Mouse (Mus musculus) midbrain, embryonic 12.5 days (tissue): ENCODE results near the gene Sox1. TPM values are rescaled to one million over a fixed set of nuclear protein-coding genes. Genes with fewer than 3 reads are reported as not detected.

Source experiments
- ATAC-seq: fragments of 200-750 bp; cut with Nextera tagmentation; 2 replicates; pipeline ENCODE4 v1.8.0; 2017; ENCODE audit warnings: low read depth, moderate TSS enrichment, moderate library complexity; ENCODE audit not compliant: low FRiP score
- H3K27ac ChIP-seq: fragments of 300-500 bp; sonication (generic); replicated peaks from 2 replicates; pipeline ENCODE4 v1.5.1; 2016; ENCODE audit warnings: mild to moderate bottlenecking
- H3K27me3 ChIP-seq: fragments of 300-500 bp; sonication (generic); 2 replicates; pipeline ENCODE4 v1.6.1; 2016; ENCODE audit warnings: mild to moderate bottlenecking
- H3K36me3 ChIP-seq: fragments of 300-500 bp; sonication (generic); 2 replicates; pipeline ENCODE4 v1.6.1; 2016
- H3K4me1 ChIP-seq: fragments of 300-500 bp; sonication (generic); 2 replicates; pipeline ENCODE4 v1.6.1; 2016
- H3K4me2 ChIP-seq: fragments of 300-500 bp; sonication (generic); replicated peaks from 2 replicates; pipeline ENCODE4 v1.6.1; 2016; ENCODE audit warnings: mild to moderate bottlenecking, moderate library complexity
- H3K4me3 ChIP-seq: fragments of 300-500 bp; sonication (generic); 2 replicates; pipeline ENCODE4 v1.5.1; 2016; ENCODE audit warnings: mild to moderate bottlenecking
- H3K9ac ChIP-seq: fragments of 300-500 bp; sonication (generic); replicated peaks from 2 replicates; pipeline ENCODE4 v1.6.1; 2016; ENCODE audit warnings: mild to moderate bottlenecking, moderate library complexity
- H3K9me3 ChIP-seq: fragments of 300-500 bp; sonication (generic); 2 replicates; pipeline ENCODE4 v1.6.1; 2016; ENCODE audit warnings: mild to moderate bottlenecking
- WGBS: fragments of 180-500 bp; shearing (Covaris S2); methylation state at CpG from one replicate; pipeline ENCODE4 v1.1.7; 2016; 5-methylcytosine and 5-hydroxymethylcytosine counted together
- polyA plus RNA-seq: library from polyadenylated mRNA; unstranded; fragments of >200 nt; fragmentation: Nextera tagmentation; extraction: Ambion mirVana; gene quantifications from 2 replicates; pipeline ENCODE4 v1.2.1, GENCODE M21; 2016

Sox1 gene
- polyA plus RNA-seq, 1 experiment from 2014 or later, result 6.5 TPM

- Histone ChIP-seq H3K27ac (no peak overlapping the region), H3K27me3 (peaks cover 84% of the 10 kb centered on the region), H3K9ac (peak overlapping the region; percentile 43; the same call in 1 of the 2 replicates), H3K4me2 (peak overlapping the region; percentile 35), H3K4me1 (peaks cover 66% of the 10 kb centered on the region), H3K36me3 (no peaks in the 10 kb centered on the region), H3K9me3 (no peaks in the 10 kb centered on the region), H3K4me3 (peak overlapping the region; percentile 21; the same call in 1 of the 2 replicates)
- no peak for ATAC-seq
- WGBS, result under 1% methylated on average over 38 of the region's 38 CpGs
These were observed 4.3 kb upstream of the Sox1 start for GRCm38 (mm10) chr8:12390640-12391365.

- ATAC-seq, result peak; percentile 46
- Histone ChIP-seq H3K4me1 (peaks cover 58% of the 10 kb centered on the region), H3K36me3 (no peaks in the 10 kb centered on the region), H3K4me3 (peak overlapping the region; percentile 0; the same call in 1 of the 2 replicates), H3K9me3 (no peaks in the 10 kb centered on the region), H3K27me3 (peaks cover 84% of the 10 kb centered on the region), H3K9ac (no peak overlapping the region), H3K27ac (no peak overlapping the region), H3K4me2 (peak overlapping the region; percentile 18)
- WGBS, result 4% methylated on average over 37 of the region's 37 CpGs
These were observed 3.5 kb upstream of the Sox1 start for GRCm38 (mm10) chr8:12391366-12392250.

DNA sequence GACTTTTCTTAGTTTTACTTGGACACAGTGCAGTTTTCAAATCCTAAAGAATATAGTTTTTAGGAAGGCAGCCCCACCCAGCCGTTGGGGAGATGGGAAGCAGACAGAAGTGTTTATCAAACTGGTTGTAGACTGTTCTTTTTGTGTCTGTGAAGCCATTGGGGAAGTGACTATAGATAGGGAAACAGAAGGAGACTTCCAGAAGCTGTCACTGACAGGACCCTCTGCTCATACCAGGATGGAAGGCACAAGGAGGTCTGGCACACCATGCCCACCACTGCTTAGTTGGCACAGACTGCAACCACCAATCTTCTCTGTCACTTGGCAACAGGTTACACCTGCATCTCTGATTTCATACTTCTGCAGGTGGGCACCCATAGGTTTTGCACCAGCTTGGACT is 2.3 kb upstream of the Sox1 start:
- Histone ChIP-seq H3K27ac (no peak overlapping the region), H3K4me1 (peaks cover 48% of the 10 kb centered on the region), H3K36me3 (no peaks in the 10 kb centered on the region), H3K4me2 (no peak overlapping the region), H3K9me3 (no peaks in the 10 kb centered on the region), H3K4me3 (no peak overlapping the region), H3K9ac (no peak overlapping the region), H3K27me3 (peaks cover 82% of the 10 kb centered on the region)
- no peak for ATAC-seq
- whole genome bisulfite sequencing, result 31% methylated on average over 1 of the region's 1 CpGs

- Histone ChIP-seq H3K4me2 (peak overlapping the region; percentile 72), H3K36me3 (no peaks in the 10 kb centered on the region), H3K27ac (peak overlapping the region; percentile 95), H3K4me1 (peaks cover 47% of the 10 kb centered on the region), H3K9ac (peak overlapping the region; percentile 97), H3K4me3 (peak overlapping the region; percentile 86), H3K27me3 (peaks cover 68% of the 10 kb centered on the region), H3K9me3 (no peaks in the 10 kb centered on the region)
- WGBS, result under 1% methylated on average over 22 of the region's 22 CpGs
- ATAC-seq, result no peak
These were observed 602 bp upstream of the Sox1 start for GRCm38 (mm10) chr8:12394385-12395000.

DNA sequence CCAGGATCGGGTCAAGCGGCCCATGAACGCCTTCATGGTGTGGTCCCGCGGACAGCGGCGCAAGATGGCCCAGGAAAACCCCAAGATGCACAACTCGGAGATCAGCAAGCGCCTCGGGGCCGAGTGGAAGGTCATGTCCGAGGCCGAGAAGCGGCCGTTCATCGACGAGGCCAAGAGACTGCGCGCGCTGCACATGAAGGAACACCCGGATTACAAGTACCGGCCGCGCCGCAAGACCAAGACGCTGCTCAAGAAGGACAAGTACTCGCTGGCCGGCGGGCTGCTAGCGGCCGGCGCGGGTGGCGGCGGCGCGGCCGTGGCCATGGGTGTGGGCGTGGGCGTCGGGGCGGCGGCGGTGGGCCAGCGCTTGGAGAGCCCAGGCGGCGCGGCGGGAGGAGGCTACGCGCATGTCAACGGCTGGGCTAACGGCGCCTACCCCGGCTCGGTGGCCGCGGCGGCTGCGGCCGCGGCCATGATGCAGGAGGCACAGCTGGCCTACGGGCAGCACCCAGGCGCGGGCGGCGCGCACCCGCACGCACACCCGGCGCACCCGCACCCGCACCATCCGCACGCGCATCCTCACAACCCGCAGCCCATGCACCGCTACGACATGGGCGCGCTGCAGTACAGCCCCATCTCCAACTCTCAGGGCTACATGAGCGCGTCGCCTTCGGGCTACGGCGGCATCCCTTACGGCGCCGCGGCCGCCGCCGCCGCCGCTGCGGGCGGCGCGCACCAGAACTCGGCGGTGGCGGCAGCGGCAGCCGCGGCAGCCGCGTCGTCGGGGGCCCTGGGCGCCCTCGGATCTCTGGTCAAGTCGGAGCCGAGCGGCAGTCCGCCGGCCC is 1.6 kb downstream of the Sox1 start:
- Histone ChIP-seq H3K36me3 (no peaks in the 10 kb centered on the region), H3K9me3 (no peaks in the 10 kb centered on the region), H3K4me1 (peaks cover 48% of the 10 kb centered on the region), H3K4me3 (peak overlapping the region; percentile 86), H3K9ac (peak overlapping the region; percentile 97), H3K4me2 (peak overlapping the region; percentile 72), H3K27ac (peak overlapping the region; percentile 95), H3K27me3 (peaks cover 67% of the 10 kb centered on the region)
- no peak for ATAC-seq
- under 1% methylated on average over 92 of the region's 118 CpGs for WGBS

DNA sequence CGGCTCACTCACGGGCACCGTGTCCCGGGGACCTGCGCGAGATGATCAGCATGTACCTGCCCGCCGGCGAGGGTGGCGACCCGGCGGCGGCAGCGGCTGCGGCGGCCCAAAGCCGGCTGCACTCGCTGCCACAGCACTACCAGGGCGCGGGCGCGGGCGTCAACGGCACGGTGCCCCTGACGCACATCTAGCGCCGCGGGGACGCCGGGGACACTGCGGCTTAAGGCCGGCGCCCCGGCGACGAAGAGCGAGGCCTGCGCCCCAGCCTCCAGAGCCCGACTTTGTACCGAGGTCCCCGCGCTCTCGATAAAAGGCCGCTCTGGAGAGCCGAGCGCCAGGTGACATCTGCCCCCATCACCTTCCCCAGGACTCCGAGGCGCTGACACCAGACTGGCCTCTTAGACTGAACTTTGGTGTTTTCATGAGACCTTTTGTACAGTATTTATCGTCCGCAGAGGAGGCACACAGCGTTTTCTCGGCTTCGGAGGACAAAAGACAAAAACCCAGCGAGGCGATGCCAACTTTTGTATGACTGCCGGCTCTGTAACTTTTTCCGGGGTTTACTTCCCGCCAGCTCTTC is 2.3 kb downstream of the Sox1 start:
- Histone ChIP-seq H3K9me3 (no peaks in the 10 kb centered on the region), H3K4me1 (peaks cover 52% of the 10 kb centered on the region), H3K9ac (peak overlapping the region; percentile 97), H3K36me3 (no peaks in the 10 kb centered on the region), H3K4me3 (peak overlapping the region; percentile 86), H3K27me3 (peaks cover 67% of the 10 kb centered on the region), H3K27ac (peak overlapping the region; percentile 95), H3K4me2 (peak overlapping the region; percentile 72)
- ATAC-seq, result no peak
- under 1% methylated on average over 59 of the region's 59 CpGs for WGBS

GRCm38 (mm10) chr8:12398011-12398945 is 3.2 kb downstream of the Sox1 start:
- Histone ChIP-seq H3K4me3 (peak overlapping the region; percentile 86), H3K4me2 (peak overlapping the region; percentile 72), H3K27me3 (peaks cover 67% of the 10 kb centered on the region), H3K9me3 (no peaks in the 10 kb centered on the region), H3K36me3 (no peaks in the 10 kb centered on the region), H3K9ac (peak overlapping the region; percentile 97), H3K27ac (peak overlapping the region; percentile 95), H3K4me1 (peaks cover 54% of the 10 kb centered on the region)
- no peak for ATAC-seq
- 1% methylated on average over 21 of the region's 21 CpGs for WGBS

- H3K4me2 ChIP-seq, result peak overlapping the region; percentile 72
- peaks cover 72% of the 10 kb centered on the region for H3K27me3 ChIP-seq
- H3K27ac ChIP-seq, result peak overlapping the region; percentile 95
- no peaks in the 10 kb centered on the region for H3K36me3 ChIP-seq
- no peaks in the 10 kb centered on the region for H3K9me3 ChIP-seq
- peak overlapping the region; percentile 74 for H3K9ac ChIP-seq
- peak overlapping the region; percentile 43 for H3K4me3 ChIP-seq
- under 1% methylated on average over 5 of the region's 5 CpGs for WGBS
- H3K4me1 ChIP-seq, result peaks cover 55% of the 10 kb centered on the region
- ATAC-seq, result no peak
These were observed 4.5 kb downstream of the Sox1 start for GRCm38 (mm10) chr8:12399421-12400205.

GRCm38 (mm10) chr8:12400611-12401390 is 5.7 kb downstream of the Sox1 start:
- no peaks in the 10 kb centered on the region for H3K36me3 ChIP-seq
- whole genome bisulfite sequencing, result under 1% methylated on average over 42 of the region's 44 CpGs
- no peaks in the 10 kb centered on the region for H3K9me3 ChIP-seq
- H3K27ac ChIP-seq, result peak overlapping the region; percentile 95
- peaks cover 62% of the 10 kb centered on the region for H3K27me3 ChIP-seq
- peak; percentile 75 for ATAC-seq
- H3K9ac ChIP-seq, result peak overlapping the region; percentile 74
- H3K4me1 ChIP-seq, result peaks cover 44% of the 10 kb centered on the region
- H3K4me2 ChIP-seq, result peak overlapping the region; percentile 72
- peak overlapping the region; percentile 43 for H3K4me3 ChIP-seq
